In the genomic region with DNA sequence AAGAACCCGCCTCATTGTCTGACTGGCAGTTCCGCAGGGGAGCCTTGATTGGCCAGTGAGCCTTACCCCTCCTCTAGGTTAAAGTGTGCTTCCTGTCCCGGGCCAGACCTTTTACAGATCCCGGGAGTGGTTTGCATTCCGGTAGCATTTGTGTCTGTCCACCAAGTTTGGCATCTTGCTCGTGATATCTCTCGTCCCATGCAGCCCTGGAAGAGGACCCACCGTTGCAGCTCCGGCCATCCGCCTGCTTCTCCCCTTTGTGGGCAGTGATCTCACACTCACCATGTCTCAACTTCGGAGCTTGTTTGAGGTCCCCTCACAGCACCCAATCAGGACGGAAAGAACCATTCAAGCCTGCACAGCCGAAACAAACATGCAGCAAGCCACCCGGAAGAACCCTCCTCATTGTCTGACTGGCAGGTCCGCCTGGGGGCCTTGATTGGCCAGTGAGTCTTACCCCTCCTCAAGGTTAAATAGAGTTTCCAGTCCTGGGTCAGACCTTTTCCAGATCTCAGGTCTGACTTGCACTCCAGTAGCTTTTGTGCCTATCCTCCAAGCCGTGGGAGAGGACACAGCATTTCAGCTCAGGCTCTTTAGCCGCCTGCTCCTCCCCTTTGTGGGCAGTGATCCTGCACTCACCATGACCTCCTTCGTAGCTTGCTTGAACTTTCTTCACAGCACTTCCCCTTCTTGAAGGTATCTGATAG, we compare ENCODE assay signal across 8 mouse cellular contexts. TPM values are rescaled to one million over a fixed set of nuclear protein-coding genes. Genes with fewer than 3 reads are reported as not detected.
DNase-seq lines count a peak whose midpoint lies in the region; ATAC-seq and TF ChIP-seq lines count a peak whose summit lies in the region.

TSS of gene 2610044O15Rik8 (minus strand) at position 380 of the 707 bp plus-strand sequence.

- H3K4me1 ChIP-seq in embryonic facial prominence, embryonic 13.5 days = peaks cover 7% of the 10 kb centered on the region
- H3K4me1 ChIP-seq in kidney, adult 2 months (ENCODE audit: control insufficient read depth, insufficient read depth, low read length) = no peaks in the 10 kb centered on the region; the same call in 1 of the 2 replicates
- H3K4me1 ChIP-seq in limb, embryonic 12.5 days (replicated peaks) = peaks cover 11% of the 10 kb centered on the region
- peaks cover 13% of the 10 kb centered on the region for H3K4me1 ChIP-seq in midbrain, embryonic 15.5 days
- no peaks in the 10 kb centered on the region for H3K4me1 ChIP-seq in spleen, adult 2 months (ENCODE audit: control insufficient read depth, insufficient read depth, insufficient read length)

- no peak for TF ChIP-seq CTCF in kidney, adult 2 months (conservative IDR thresholded peaks at IDR 0.05; ENCODE audit: insufficient read depth, insufficient read length, low read depth, low read length)
- TF ChIP-seq CTCF in spleen, adult 2 months (IDR thresholded peaks at IDR 0.05; ENCODE audit: extremely low read depth, insufficient read depth, insufficient read length, insufficient replicate concordance) = no peak

- no peaks in the 10 kb centered on the region for H3K36me3 ChIP-seq in embryonic facial prominence, embryonic 13.5 days
- H3K36me3 ChIP-seq in kidney, adult 2 months (ENCODE audit: control insufficient read depth, insufficient read depth, low read length) = no peaks in the 10 kb centered on the region; the same call in 1 of the 2 replicates
- H3K36me3 ChIP-seq in limb, embryonic 12.5 days = no peaks in the 10 kb centered on the region
- no peaks in the 10 kb centered on the region for H3K36me3 ChIP-seq in midbrain, embryonic 15.5 days (replicated peaks)
- no peaks in the 10 kb centered on the region for H3K36me3 ChIP-seq in spleen, adult 2 months (ENCODE audit: control insufficient read depth, insufficient read depth, low read length)

- H3K27me3 ChIP-seq in embryonic facial prominence, embryonic 13.5 days = no peaks in the 10 kb centered on the region
- no peaks in the 10 kb centered on the region for H3K27me3 ChIP-seq in kidney, adult 2 months (replicated peaks; ENCODE audit: control insufficient read depth, insufficient read depth, low read length)
- H3K27me3 ChIP-seq in limb, embryonic 12.5 days = no peaks in the 10 kb centered on the region
- H3K27me3 ChIP-seq in midbrain, embryonic 15.5 days (replicated peaks) = no peaks in the 10 kb centered on the region
- H3K27me3 ChIP-seq in spleen, adult 2 months (ENCODE audit: control insufficient read depth, insufficient read depth, low read length) = no peaks in the 10 kb centered on the region

- H3K27ac ChIP-seq in embryonic facial prominence, embryonic 13.5 days = peak within 1 kb of the TSS; percentile 96
- H3K27ac ChIP-seq in kidney, adult 2 months (ENCODE audit: insufficient read depth, low read depth, low read length) = peak within 1 kb of the TSS; percentile 95
- peak within 1 kb of the TSS; percentile 94 for H3K27ac ChIP-seq in limb, embryonic 12.5 days
- H3K27ac ChIP-seq in midbrain, embryonic 15.5 days = peak within 1 kb of the TSS; percentile 91
- peak within 1 kb of the TSS; percentile 87 for H3K27ac ChIP-seq in spleen, adult 2 months (ENCODE audit: insufficient read depth, low read length)

- H3K4me3 ChIP-seq in embryonic facial prominence, embryonic 13.5 days = peak within 1 kb of the TSS; percentile 69
- H3K4me3 ChIP-seq in kidney, adult 2 months (ENCODE audit: insufficient read depth, low read depth, low read length) = peak within 1 kb of the TSS; percentile 82
- peak within 1 kb of the TSS; percentile 62 for H3K4me3 ChIP-seq in limb, embryonic 12.5 days (replicated peaks)
- H3K4me3 ChIP-seq in midbrain, embryonic 15.5 days = peak within 1 kb of the TSS; percentile 85
- peak within 1 kb of the TSS; percentile 69 for H3K4me3 ChIP-seq in spleen, adult 2 months (ENCODE audit: extremely low read depth, insufficient read depth, insufficient read length)

- peak within 1 kb of the TSS; percentile 65 for H3K4me2 ChIP-seq in embryonic facial prominence, embryonic 13.5 days
- peak within 1 kb of the TSS; percentile 62 for H3K4me2 ChIP-seq in limb, embryonic 12.5 days
- peak within 1 kb of the TSS; percentile 67 for H3K4me2 ChIP-seq in midbrain, embryonic 15.5 days

- TF ChIP-seq POLR2A in kidney, adult 2 months (IDR thresholded peaks at IDR 0.05; ENCODE audit: low read depth, low read length) = no peak
- peak; percentile 43; the same call in 1 of the 2 replicates for TF ChIP-seq POLR2A in spleen, adult 2 months (IDR thresholded peaks at IDR 0.05; ENCODE audit: low read depth, low read length)

- peak; percentile 98 for ATAC-seq in embryonic facial prominence, embryonic 13.5 days (ENCODE audit: insufficient number of reproducible peaks, insufficient read depth, low FRiP score, low TSS enrichment, low read depth)
- ATAC-seq in limb, embryonic 12.5 days (ENCODE audit: insufficient number of reproducible peaks, insufficient read depth, low FRiP score, low TSS enrichment, low read depth) = peak; percentile 99
- peak; percentile 100 for ATAC-seq in midbrain, embryonic 15.5 days (replicated peaks)

- DNase-seq in 3134 (ENCODE audit: extremely low read depth, insufficient read length, low spot score) = peak; percentile 86
- DNase-seq in adrenal gland, postnatal 36 days = peak; percentile 90 to 91
- peak; percentile 94 for DNase-seq in heart, adult 18-20 months
- DNase-seq in kidney, adult 2 months = peak; percentile 96
- DNase-seq in spleen, adult 2 months (ENCODE audit: low read depth in 1 of 2, low spot score in 2 of 2) = peak; percentile 70 to 84

- WGBS in embryonic facial prominence, embryonic 13.5 days = under 1% methylated on average over 18 of the region's 18 CpGs
- WGBS in kidney, adult 2 months = 1% methylated on average over 18 of the region's 18 CpGs
- WGBS in limb, embryonic 12.5 days = 1% methylated on average over 18 of the region's 18 CpGs
- WGBS in midbrain, embryonic 15.5 days = under 1% methylated on average over 18 of the region's 18 CpGs
- under 1% methylated on average over 18 of the region's 18 CpGs for WGBS in spleen, adult 2 months

- H3K9ac ChIP-seq in embryonic facial prominence, embryonic 13.5 days = peak within 1 kb of the TSS; percentile 80
- H3K9ac ChIP-seq in limb, embryonic 12.5 days (replicated peaks) = peak within 1 kb of the TSS; percentile 71
- peak within 1 kb of the TSS; percentile 71 for H3K9ac ChIP-seq in midbrain, embryonic 15.5 days

- H3K9me3 ChIP-seq in embryonic facial prominence, embryonic 13.5 days = no peaks in the 10 kb centered on the region
- H3K9me3 ChIP-seq in limb, embryonic 12.5 days = no peaks in the 10 kb centered on the region
- H3K9me3 ChIP-seq in midbrain, embryonic 15.5 days = no peaks in the 10 kb centered on the region

RNA-seq across cellular contexts. Expression of gene 2610044O15Rik8, which starts in this region (rescaled TPM):
- total RNA-seq in adrenal gland, postnatal 36 days (2021) = 10 to 100 TPM; 10.1 to 14.2 TPM
- 28.4 and 31.6 TPM in 2 replicates for polyA plus RNA-seq in embryonic facial prominence, embryonic 13.5 days (2015; fragmentation: Nextera tagmentation; extraction: Ambion mirVana)
- 10 to 100 TPM; 16.8 to 20.7 TPM for total RNA-seq in heart, adult 18-20 months (2021)
- 1.5 and 3.4 TPM in 2 replicates for polyA plus RNA-seq in kidney, adult 2 months (2012; rRNA removed)
- polyA plus RNA-seq in limb, embryonic 12.5 days (2016; fragmentation: Nextera tagmentation; extraction: Ambion mirVana) = 23.9 and 28.3 TPM in 2 replicates
- polyA plus RNA-seq in midbrain, embryonic 15.5 days (2015; fragmentation: Nextera tagmentation; extraction: Ambion mirVana) = 26.0 and 30.7 TPM in 2 replicates
- polyA plus RNA-seq in spleen, adult 2 months (2012; rRNA removed) = 1.1 TPM in 2 replicates

Comparison
In these comparisons a context has a peak if more than half of its experiments do, and no peak if none do; other contexts are left out.
1. Peak in every context shown above with its lines: DNase-seq, ATAC-seq, H3K4me3 ChIP-seq and H3K27ac ChIP-seq.